Mouse (Mus musculus): ENCODE measurements at regions not wholly inside any gene's neighbourhood (a gene's known extent, or its start where the extent isn't known, plus 50 kb on each side); places are given as distances from the start of the nearest gene placed in this dataset.
"Not testable (repeated sequence)": the region's sequence is repeated elsewhere in the genome, so short reads cannot be mapped to it uniquely, and the experiment has no call there.

DNA sequence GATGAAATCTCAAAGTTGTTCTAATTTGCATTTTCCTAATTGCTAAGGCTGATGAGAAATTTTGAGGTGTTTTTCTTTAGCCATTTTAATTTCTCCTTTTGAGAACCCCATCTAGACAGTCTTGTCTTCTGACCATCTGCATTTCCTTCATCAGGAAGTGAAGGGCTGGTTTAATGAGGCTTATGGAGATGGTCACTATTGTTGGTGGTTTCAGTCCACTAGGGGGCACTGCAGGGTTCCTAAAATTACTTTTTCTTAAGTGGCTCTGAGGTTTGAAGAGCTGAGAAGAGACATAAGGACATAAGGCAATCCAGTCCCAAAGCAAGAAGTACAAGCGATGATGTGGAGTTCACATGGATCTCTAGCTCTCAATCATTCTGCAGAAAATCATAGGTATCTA is 571.2 kb downstream of the Dad1 start:
- not testable (repeated sequence) for TF ChIP-seq POLR2A (IDR thresholded peaks at IDR 0.05; ENCODE audit: control insufficient read depth, low read depth, low read length); CTCF (IDR thresholded peaks at IDR 0.05; ENCODE audit: control insufficient read depth, insufficient read depth, insufficient replicate concordance, low read depth, low read length)

Data from testis, adult 2 months (tissue).